28 mouse cellular contexts compared by ENCODE assay signal in genomic region chr2:5047016-5047415, GRCm38 (mm10). TPM values are rescaled to one million over a fixed set of nuclear protein-coding genes. Genes with fewer than 3 reads are reported as not detected.
DNase-seq lines count a peak whose midpoint lies in the region; ATAC-seq and TF ChIP-seq lines count a peak whose summit lies in the region.
"Had no signal": no experiment of that assay in that cellular context is flagged by ENCODE, and none has a peak within 500 bp of the region (broad histone marks: within the 10 kb centered on the region; RNA-seq: fewer than 3 reads in every experiment).

No protein-coding gene starts in this region.

- TF ChIP-seq EP300 in MEL (IDR thresholded peaks at IDR 0.05; ENCODE audit: low read depth in 1 of 2, low read length in 2 of 2), result no peak

- TF ChIP-seq POLR2A in MEL (IDR thresholded peaks at IDR 0.05; ENCODE audit: control insufficient read depth in 1 of 2, insufficient read depth in 1 of 2, low read depth in 1 of 2, low read length in 2 of 2, poor library complexity in 1 of 2), result no peak

- H3K27ac ChIP-seq in liver, embryonic 13.5 days, result peak overlapping the region; percentile 20; the same call in 1 of the 2 replicates
- no peak overlapping the region for H3K27ac ChIP-seq in liver, embryonic 11.5 days (ENCODE audit: low read depth, low read length)
- H3K27ac ChIP-seq in MEL (ENCODE audit: control insufficient read depth, low read depth, low read length), result no peak overlapping the region
- H3K27ac ChIP-seq: forebrain, embryonic 12.5 days; heart, adult 2 months; heart, embryonic 10.5 days; heart, embryonic 13.5 days; hindbrain, embryonic 14.5 days; hindbrain, postnatal 0 days had no signal

- TF ChIP-seq RAD21 in MEL (IDR thresholded peaks at IDR 0.05; ENCODE audit: low read depth, low read length), result no peak

- H3K4me3 ChIP-seq in liver, embryonic 13.5 days (replicated peaks), result no peak overlapping the region
- H3K4me3 ChIP-seq in liver, embryonic 11.5 days (ENCODE audit: low read depth, low read length), result no peak overlapping the region
- no peak overlapping the region for H3K4me3 ChIP-seq in MEL (ENCODE audit: control insufficient read depth in 1 of 2, insufficient read depth in 1 of 2, low read depth in 2 of 2, low read length in 2 of 2)
- H3K4me3 ChIP-seq: forebrain, embryonic 12.5 days; heart, adult 2 months; heart, embryonic 10.5 days; heart, embryonic 13.5 days had no signal

- peaks cover 79% of the 10 kb centered on the region for H3K4me1 ChIP-seq in liver, embryonic 13.5 days (replicated peaks)
- peaks cover 36% of the 10 kb centered on the region for H3K4me1 ChIP-seq in liver, embryonic 11.5 days (replicated peaks; ENCODE audit: control insufficient read depth, insufficient read depth, low read length)
- peaks cover 20 to 27% of the 10 kb centered on the region in 2 experiments for H3K4me1 ChIP-seq in MEL (ENCODE audit: control insufficient read depth in 1 of 2, insufficient read depth in 2 of 2, low read length in 2 of 2)

- peaks cover 18% of the 10 kb centered on the region for H3K36me3 ChIP-seq in liver, embryonic 13.5 days
- H3K36me3 ChIP-seq in liver, embryonic 11.5 days (ENCODE audit: control insufficient read depth, insufficient read depth, low read length), result no peaks in the 10 kb centered on the region; the same call in 1 of the 2 replicates
- peaks cover 0 to 28% of the 10 kb centered on the region in 2 experiments for H3K36me3 ChIP-seq in MEL (ENCODE audit: control insufficient read depth in 1 of 2, insufficient read depth in 2 of 2, low read length in 2 of 2)
- H3K36me3 ChIP-seq: forebrain, embryonic 12.5 days; heart, embryonic 10.5 days had no signal

- 0 out of 2 replicates have a peak overlapping the region, but pooled peaks have one; percentile 11 for H3K9ac ChIP-seq in liver, embryonic 13.5 days
- no peak overlapping the region for H3K9ac ChIP-seq in liver, embryonic 11.5 days (ENCODE audit: low read depth, low read length)
- no peak overlapping the region for H3K9ac ChIP-seq in MEL (ENCODE audit: control insufficient read depth, low read depth, low read length, poor library complexity, severe bottlenecking)
- H3K9ac ChIP-seq: forebrain, embryonic 12.5 days; heart, embryonic 13.5 days; hindbrain, embryonic 14.5 days had no signal

- TF ChIP-seq CTCF in MEL (IDR thresholded peaks at IDR 0.05 in 2 of 3, conservative IDR thresholded peaks at IDR 0.05 in 1 of 3; ENCODE audit: control insufficient read depth in 1 of 3, insufficient read depth in 1 of 3, low read depth in 2 of 3, low read length in 3 of 3, poor library complexity in 1 of 3, severe bottlenecking in 1 of 3), result no peak

- no peaks in the 10 kb centered on the region for H3K9me3 ChIP-seq in liver, embryonic 13.5 days (replicated peaks)
- H3K9me3 ChIP-seq in liver, embryonic 11.5 days (ENCODE audit: control insufficient read depth, low read length), result no peaks in the 10 kb centered on the region
- no peaks in the 10 kb centered on the region for H3K9me3 ChIP-seq in MEL (replicated peaks; ENCODE audit: insufficient read depth, low read length)
- H3K9me3 ChIP-seq: forebrain, embryonic 12.5 days; G1E; heart, embryonic 10.5 days; heart, embryonic 13.5 days had no signal

- H3K27me3 ChIP-seq in liver, embryonic 13.5 days, result no peaks in the 10 kb centered on the region
- H3K27me3 ChIP-seq in liver, embryonic 11.5 days (replicated peaks; ENCODE audit: control insufficient read depth, insufficient read depth, low read length), result no peaks in the 10 kb centered on the region
- H3K27me3 ChIP-seq in MEL (ENCODE audit: control insufficient read depth in 1 of 2, insufficient read depth in 2 of 2, low read length in 2 of 2), result no peaks in the 10 kb centered on the region
- H3K27me3 ChIP-seq: CH12.LX; heart, embryonic 13.5 days had no signal

- H3K4me2 ChIP-seq in liver, embryonic 13.5 days, result no peak overlapping the region
- no peak overlapping the region for H3K4me2 ChIP-seq in liver, embryonic 11.5 days
- H3K4me2 ChIP-seq: forebrain, embryonic 12.5 days; heart, embryonic 13.5 days; hindbrain, embryonic 14.5 days had no signal

- no peak for DNase-seq in liver, embryonic 13.5 days
- DNase-seq in liver, embryonic 11.5 days (ENCODE audit: low spot score), result no peak
- no peak for DNase-seq in MEL (ENCODE audit: low read depth, low spot score)
- no peak for DNase-seq in ovary, postnatal 10 days (ENCODE audit: low spot score)
- DNase-seq in cerebellum, postnatal 10 days, result no peak
- DNase-seq: adrenal gland, adult 2 months; adrenal gland, postnatal 14 days; B cell, adult 2 months; cerebellum, adult 11 months; cerebellum, adult 2 months; cerebellum, adult 9-11 months; cerebellum, postnatal 36 days; embryo, embryonic 11 days; gastrocnemius, postnatal 10 days; gastrocnemius, postnatal 36 days; heart, adult 2 months; heart, postnatal 14 days; heart, postnatal 4 days had no signal

- peak; percentile 42 for ATAC-seq in liver, embryonic 13.5 days (ENCODE audit: low read depth)
- no peak for ATAC-seq in liver, embryonic 11.5 days (replicated peaks; ENCODE audit: low FRiP score)
- peak; percentile 54 for ATAC-seq in erythroid progenitor cell, adult 5-6 weeks (replicated peaks; ENCODE audit: low FRiP score, poor library complexity, severe bottlenecking)
- ATAC-seq in megakaryocyte-erythroid progenitor cell, adult 5-6 weeks (replicated peaks; ENCODE audit: low FRiP score, low TSS enrichment, poor library complexity, severe bottlenecking), result peak; percentile 60
- ATAC-seq: forebrain, embryonic 16.5 days; hindbrain, postnatal 0 days had no signal

- 28% methylated on average over 2 of the region's 2 CpGs for WGBS in liver, embryonic 13.5 days (ENCODE audit: insufficient replicate concordance)
- 60% methylated on average over 2 of the region's 2 CpGs for WGBS in liver, embryonic 11.5 days

- no peaks in the 10 kb centered on the region for H3K79me2 ChIP-seq in MEL (ENCODE audit: control insufficient read depth, insufficient read depth, low read length, poor library complexity)

TF ChIP-seq in MEL, 35 proteins besides CTCF, POLR2A, EP300 and RAD21:
- TF ChIP-seq SMC3 (IDR thresholded peaks at IDR 0.05; ENCODE audit: low read depth, low read length), result no peak
- TF ChIP-seq ZC3H11A (IDR thresholded peaks at IDR 0.05; ENCODE audit: low read depth, low read length), result no peak
- 0 out of 2 replicates have a peak, but pooled peaks have one; percentile 4 for TF ChIP-seq TAL1 (IDR thresholded peaks at IDR 0.05; ENCODE audit: low read length)

RNA-seq across cellular contexts. Expression of gene Optn, which starts 16.8 kb away (rescaled TPM):
- 15.2 and 18.4 TPM in 2 replicates for polyA plus RNA-seq in liver, embryonic 13.5 days (2015; fragmentation: Nextera tagmentation; extraction: Ambion mirVana)
- 18.7 and 21.8 TPM in 2 replicates for polyA plus RNA-seq in liver, embryonic 11.5 days (2014; fragmentation: Nextera tagmentation; extraction: Ambion mirVana)
- total RNA-seq in MEL (2012; rRNA removed), result 10.5 and 10.9 TPM in 2 replicates
- polyA plus RNA-seq in MEL (2012; ENCODE audit: insufficient read depth in 1 of 2, insufficient read length in 2 of 2, low read depth in 1 of 2, low replicate concordance in 2 of 2, missing spikeins in 1 of 2), result 10 to 100 TPM in 1 of 2 experiments, not detected in 1; 17.0 TPM
- 112 and 113 TPM in 2 replicates for total RNA-seq in erythroid progenitor cell, adult 5-6 weeks (2015; ENCODE audit: low replicate concordance)
- total RNA-seq in erythroid progenitor cell, adult 5-6 weeks (2017; ENCODE audit: low replicate concordance), result 325 and 377 TPM in 2 replicates
- 89.0 and 116 TPM in 2 replicates for total RNA-seq in megakaryocyte-erythroid progenitor cell, adult 5-6 weeks (2014; fragmentation: Nextera tagmentation)
- 193 and 249 TPM in 2 replicates for total RNA-seq in megakaryocyte-erythroid progenitor cell, adult 5-6 weeks (2017)

RNA-seq across cellular contexts. Expression of gene Mcm10, which starts 34.4 kb away (rescaled TPM):
- 39.3 and 47.0 TPM in 2 replicates for polyA plus RNA-seq in liver, embryonic 13.5 days (2015; fragmentation: Nextera tagmentation; extraction: Ambion mirVana)
- 77.2 and 84.4 TPM in 2 replicates for polyA plus RNA-seq in liver, embryonic 11.5 days (2014; fragmentation: Nextera tagmentation; extraction: Ambion mirVana)
- 84.4 and 102 TPM in 2 replicates for total RNA-seq in MEL (2012; rRNA removed)
- 100 to 1,000 TPM; 107 to 214 TPM for polyA plus RNA-seq in MEL (2012; ENCODE audit: insufficient read depth in 1 of 2, insufficient read length in 2 of 2, low read depth in 1 of 2, low replicate concordance in 2 of 2, missing spikeins in 1 of 2)
- 54.1 and 134 TPM in 2 replicates for total RNA-seq in erythroid progenitor cell, adult 5-6 weeks (2015; ENCODE audit: low replicate concordance)
- total RNA-seq in erythroid progenitor cell, adult 5-6 weeks (2017; ENCODE audit: low replicate concordance), result 76.9 and 109 TPM in 2 replicates
- total RNA-seq in megakaryocyte-erythroid progenitor cell, adult 5-6 weeks (2014; fragmentation: Nextera tagmentation), result 121 and 141 TPM in 2 replicates
- total RNA-seq in megakaryocyte-erythroid progenitor cell, adult 5-6 weeks (2017), result 92.5 and 121 TPM in 2 replicates
